Mouse (Mus musculus) forebrain, embryonic 12.5 days (tissue): Measurements from ENCODE around the gene Pla2g2f. TPM values are rescaled to one million over a fixed set of nuclear protein-coding genes. Genes with fewer than 3 reads are reported as not detected.
A peak's percentile ranks its signal among the peaks of the same experiment; 100 is the strongest.

Source experiments
- ATAC-seq: fragments of 200-750 bp; cut with Nextera tagmentation; 2 replicates; pipeline ENCODE4 v1.8.0; 2017; ENCODE audit warnings: moderate TSS enrichment; ENCODE audit not compliant: low FRiP score
- H3K27ac ChIP-seq: fragments of 300-500 bp; sonication (generic); 2 replicates; pipeline ENCODE4 v1.5.1; 2016; ENCODE audit warnings: mild to moderate bottlenecking
- H3K27me3 ChIP-seq: fragments of 300-500 bp; sonication (generic); 2 replicates; pipeline ENCODE4 v1.6.1; 2016; ENCODE audit warnings: mild to moderate bottlenecking
- H3K36me3 ChIP-seq: fragments of 300-500 bp; sonication (generic); replicated peaks from 2 replicates; pipeline ENCODE4 v1.6.1; 2016; ENCODE audit warnings: mild to moderate bottlenecking
- H3K4me1 ChIP-seq: fragments of 300-500 bp; sonication (generic); 2 replicates; pipeline ENCODE4 v1.6.1; 2016
- H3K4me2 ChIP-seq: fragments of 300-500 bp; sonication (generic); 2 replicates; pipeline ENCODE4 v1.6.1; 2016; ENCODE audit warnings: mild to moderate bottlenecking, moderate library complexity
- H3K4me3 ChIP-seq: fragments of 300-500 bp; sonication (generic); replicated peaks from 2 replicates; pipeline ENCODE4 v1.5.1; 2016; ENCODE audit warnings: mild to moderate bottlenecking
- H3K9ac ChIP-seq: fragments of 300-500 bp; sonication (generic); 2 replicates; pipeline ENCODE4 v1.6.1; 2016; ENCODE audit warnings: mild to moderate bottlenecking
- H3K9me3 ChIP-seq: fragments of 300-500 bp; sonication (generic); 2 replicates; pipeline ENCODE4 v1.6.1; 2016
- WGBS: fragments of 180-500 bp; shearing (Covaris S2); methylation state at CpG from one replicate; pipeline ENCODE4 v1.1.7; 2016; 5-methylcytosine and 5-hydroxymethylcytosine counted together
- polyA plus RNA-seq: library from polyadenylated mRNA; unstranded; fragments of >200 nt; fragmentation: Nextera tagmentation; extraction: Ambion mirVana; gene quantifications from 2 replicates; pipeline ENCODE4 v1.2.1, GENCODE M21; 2016

Gene Pla2g2f
- polyA plus RNA-seq, 1 experiment from 2014 or later = not detected

- H3K9me3 ChIP-seq = no peaks in the 10 kb centered on the region
- H3K9ac ChIP-seq = no peak overlapping the region
- no peaks in the 10 kb centered on the region; the same call in 1 of the 2 replicates for H3K4me1 ChIP-seq
- 76% methylated on average over 4 of the region's 4 CpGs for WGBS
- H3K36me3 ChIP-seq = no peaks in the 10 kb centered on the region
- H3K27ac ChIP-seq = no peak overlapping the region
- no peaks in the 10 kb centered on the region for H3K27me3 ChIP-seq
- no peak for ATAC-seq
- H3K4me3 ChIP-seq = no peak overlapping the region
- H3K4me2 ChIP-seq = no peak overlapping the region
These were observed 2.0 kb downstream of the Pla2g2f start for GRCm38 (mm10) chr4:138755439-138755838.

- Histone ChIP-seq H3K4me1 (no peaks in the 10 kb centered on the region; the same call in 1 of the 2 replicates), H3K4me2 (no peak overlapping the region), H3K36me3 (no peaks in the 10 kb centered on the region), H3K27ac (no peak overlapping the region), H3K27me3 (no peaks in the 10 kb centered on the region), H3K9ac (no peak overlapping the region), H3K4me3 (no peak overlapping the region), H3K9me3 (no peaks in the 10 kb centered on the region)
- 87% methylated on average over 9 of the region's 9 CpGs for WGBS
- ATAC-seq = no peak
These were observed 3.0 kb downstream of the Pla2g2f start for GRCm38 (mm10) chr4:138754432-138754831.

GRCm38 (mm10) chr4:138753608-138754007, 3.8 kb downstream of the Pla2g2f start:
- Histone ChIP-seq H3K9ac (no peak overlapping the region), H3K4me3 (no peak overlapping the region), H3K27me3 (no peaks in the 10 kb centered on the region), H3K4me2 (no peak overlapping the region), H3K9me3 (no peaks in the 10 kb centered on the region), H3K36me3 (no peaks in the 10 kb centered on the region), H3K27ac (no peak overlapping the region), H3K4me1 (no peaks in the 10 kb centered on the region; the same call in 1 of the 2 replicates)
- no peak for ATAC-seq
- 96% methylated on average over 3 of the region's 3 CpGs for WGBS

- Histone ChIP-seq H3K27me3 (0 out of 2 replicates have a peak, but pooled peaks cover 4% of the 10 kb centered on the region), H3K9me3 (no peaks in the 10 kb centered on the region), H3K9ac (no peak overlapping the region), H3K27ac (no peak overlapping the region), H3K4me3 (no peak overlapping the region), H3K36me3 (no peaks in the 10 kb centered on the region), H3K4me2 (no peak overlapping the region), H3K4me1 (peaks cover 6% of the 10 kb centered on the region)
- WGBS = 86% methylated on average over 6 of the region's 6 CpGs
- no peak for ATAC-seq
These were observed 4.8 kb downstream of the Pla2g2f start for GRCm38 (mm10) chr4:138752603-138753002.

- Histone ChIP-seq H3K27me3 (peaks cover 9% of the 10 kb centered on the region; the same call in 1 of the 2 replicates), H3K4me1 (peaks cover 6% of the 10 kb centered on the region), H3K9me3 (no peaks in the 10 kb centered on the region), H3K36me3 (no peaks in the 10 kb centered on the region), H3K27ac (no peak overlapping the region), H3K9ac (no peak overlapping the region), H3K4me2 (no peak overlapping the region), H3K4me3 (no peak overlapping the region)
- ATAC-seq = peak; percentile 27; the same call in 1 of the 2 replicates
- WGBS = 56% methylated on average over 8 of the region's 8 CpGs
These were observed 8.9 kb downstream of the Pla2g2f start for GRCm38 (mm10) chr4:138748369-138749072.

- peaks cover 11% of the 10 kb centered on the region for H3K4me1 ChIP-seq
- no peak overlapping the region for H3K4me2 ChIP-seq
- no peak overlapping the region for H3K4me3 ChIP-seq
- no peaks in the 10 kb centered on the region for H3K9me3 ChIP-seq
- no peak overlapping the region for H3K9ac ChIP-seq
- WGBS = 59% methylated on average over 10 of the region's 10 CpGs
- peaks cover 9% of the 10 kb centered on the region; the same call in 1 of the 2 replicates for H3K27me3 ChIP-seq
- ATAC-seq = peak; percentile 65; the same call in 1 of the 2 replicates
- H3K36me3 ChIP-seq = no peaks in the 10 kb centered on the region
- no peak overlapping the region for H3K27ac ChIP-seq
These were observed 9.6 kb downstream of the Pla2g2f start for GRCm38 (mm10) chr4:138747851-138748250.

GRCm38 (mm10) chr4:138746866-138747265, 10.6 kb downstream of the Pla2g2f start:
- Histone ChIP-seq H3K9ac (no peak overlapping the region), H3K4me2 (no peak overlapping the region), H3K36me3 (no peaks in the 10 kb centered on the region), H3K9me3 (no peaks in the 10 kb centered on the region), H3K27ac (no peak overlapping the region), H3K27me3 (peaks cover 11% of the 10 kb centered on the region; the same call in 1 of the 2 replicates), H3K4me3 (no peak overlapping the region), H3K4me1 (peaks cover 11% of the 10 kb centered on the region)
- no peak for ATAC-seq
- 88% methylated on average over 9 of the region's 9 CpGs for WGBS

GRCm38 (mm10) chr4:138745884-138746283, 11.5 kb downstream of the Pla2g2f start:
- Histone ChIP-seq H3K4me1 (peaks cover 11% of the 10 kb centered on the region), H3K9me3 (no peaks in the 10 kb centered on the region), H3K4me3 (no peak overlapping the region), H3K4me2 (no peak overlapping the region), H3K36me3 (no peaks in the 10 kb centered on the region), H3K9ac (no peak overlapping the region), H3K27ac (no peak overlapping the region), H3K27me3 (peaks cover 14% of the 10 kb centered on the region; the same call in 1 of the 2 replicates)
- no peak for ATAC-seq
- 76% methylated on average over 4 of the region's 4 CpGs for WGBS

GRCm38 (mm10) chr4:138739136-138739851, 18.1 kb downstream of the Pla2g2f start:
- ATAC-seq = no peak

GRCm38 (mm10) chr4:138737031-138737430, 20.4 kb downstream of the Pla2g2f start, which contains the start of gene Ubxn10:
TSS of gene Ubxn10 (minus strand) at chr4:138737167.
- H3K4me2 ChIP-seq = no peak within 1 kb of the TSS
- no peak for ATAC-seq
- H3K9ac ChIP-seq = no peak within 1 kb of the TSS
- WGBS = 76% methylated on average over 7 of the region's 7 CpGs
- H3K27ac ChIP-seq = no peak within 1 kb of the TSS
- no peak within 1 kb of the TSS for H3K4me3 ChIP-seq
- H3K4me1 ChIP-seq = peaks cover 13% of the 10 kb centered on the region
- H3K36me3 ChIP-seq = no peaks in the 10 kb centered on the region
- H3K27me3 ChIP-seq = peaks cover 4% of the 10 kb centered on the region; the same call in 1 of the 2 replicates
- no peaks in the 10 kb centered on the region for H3K9me3 ChIP-seq

More at GRCm38 (mm10) chr4:138739136-138739851, 18.1 kb downstream of the Pla2g2f start:
- 22% methylated on average over 7 of the region's 7 CpGs for WGBS
- no peaks in the 10 kb centered on the region for H3K36me3 ChIP-seq
- H3K9me3 ChIP-seq = no peaks in the 10 kb centered on the region
- peaks cover 4% of the 10 kb centered on the region; the same call in 1 of the 2 replicates for H3K27me3 ChIP-seq
- H3K9ac ChIP-seq = no peak overlapping the region
- no peak overlapping the region for H3K4me2 ChIP-seq
- peaks cover 18% of the 10 kb centered on the region for H3K4me1 ChIP-seq
- H3K4me3 ChIP-seq = no peak overlapping the region
- no peak overlapping the region for H3K27ac ChIP-seq

- WGBS = 95% methylated on average over 4 of the region's 4 CpGs
- Histone ChIP-seq H3K9ac (no peak overlapping the region), H3K27me3 (peaks cover 13% of the 10 kb centered on the region; the same call in 1 of the 2 replicates), H3K27ac (no peak overlapping the region), H3K4me3 (no peak overlapping the region), H3K9me3 (no peaks in the 10 kb centered on the region), H3K36me3 (no peaks in the 10 kb centered on the region), H3K4me2 (no peak overlapping the region), H3K4me1 (peaks cover 13% of the 10 kb centered on the region)
- ATAC-seq = no peak
These were observed 22.6 kb downstream of the Pla2g2f start for GRCm38 (mm10) chr4:138734863-138735262.

GRCm38 (mm10) chr4:138734105-138734504, 23.3 kb downstream of the Pla2g2f start:
- Histone ChIP-seq H3K27ac (no peak overlapping the region), H3K4me1 (peaks cover 13% of the 10 kb centered on the region), H3K36me3 (no peaks in the 10 kb centered on the region), H3K9me3 (no peaks in the 10 kb centered on the region), H3K4me3 (no peak overlapping the region), H3K4me2 (no peak overlapping the region), H3K27me3 (peaks cover 13% of the 10 kb centered on the region; the same call in 1 of the 2 replicates), H3K9ac (no peak overlapping the region)
- 83% methylated on average over 7 of the region's 7 CpGs for WGBS
- no peak for ATAC-seq
